Mouse (Mus musculus): ENCODE data around the gene Cebpb.

The Cebpb gene

GRCm38 (mm10) chr2:167722538-167722937 is 33.8 kb downstream of the Cebpb start:
- no peak for DNase-seq (ENCODE audit: low spot score)

- no peak for DNase-seq (ENCODE audit: low spot score)
These were observed 35.0 kb downstream of the Cebpb start for GRCm38 (mm10) chr2:167723589-167724206.

GRCm38 (mm10) chr2:167725879-167726278 is 37.2 kb downstream of the Cebpb start:
- no peak for DNase-seq (ENCODE audit: low spot score)

GRCm38 (mm10) chr2:167727161-167727560 is 38.4 kb downstream of the Cebpb start:
- peak; percentile 61 for DNase-seq (ENCODE audit: low spot score)

GRCm38 (mm10) chr2:167730036-167730435 is 41.3 kb downstream of the Cebpb start:
- DNase-seq (ENCODE audit: low spot score) = no peak

- no peak for DNase-seq (ENCODE audit: low spot score)
These were observed 42.4 kb downstream of the Cebpb start for GRCm38 (mm10) chr2:167731149-167731548.

DNA sequence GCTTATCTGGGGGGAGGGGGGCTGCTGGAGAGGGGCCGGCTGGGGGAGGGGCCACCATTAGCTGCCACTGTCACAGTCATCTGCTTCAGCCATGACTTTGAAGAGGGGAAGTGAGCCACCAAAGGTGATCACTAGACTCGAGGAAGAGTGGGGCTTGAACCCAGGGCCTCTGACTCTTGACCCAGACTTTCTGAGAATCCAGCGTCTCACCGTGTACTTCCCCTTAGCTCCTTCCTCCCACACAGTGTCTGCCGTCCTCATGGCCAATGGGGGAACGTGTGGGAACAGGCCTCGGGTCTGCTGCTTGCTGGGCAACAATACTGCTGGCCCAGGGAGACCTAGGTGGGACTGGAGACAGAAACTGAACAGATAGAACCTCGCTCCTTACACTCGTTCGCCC is 46.1 kb downstream of the Cebpb start:
- no peak for DNase-seq (ENCODE audit: low spot score)

DNA sequence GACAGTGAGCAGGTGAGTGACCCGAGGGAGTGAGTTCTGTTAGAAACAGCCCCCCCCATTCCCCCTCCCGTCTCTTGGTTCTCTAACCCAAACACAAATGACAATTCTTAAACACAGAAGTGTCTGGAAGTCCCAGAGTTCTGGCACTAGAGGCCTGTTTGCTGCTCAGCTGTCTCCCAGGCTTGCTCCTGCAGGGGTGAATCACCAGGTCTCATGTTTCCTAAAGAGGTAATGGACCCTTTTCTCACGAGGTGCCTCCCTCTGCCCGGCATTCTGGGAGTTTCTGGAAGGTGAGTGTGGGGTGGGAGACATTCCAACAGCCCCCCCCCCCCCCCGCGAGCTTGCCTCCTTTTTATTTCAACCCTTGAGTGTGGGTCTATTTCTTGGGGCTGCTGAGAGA is 50.3 kb downstream of the Cebpb start:
- no peak for DNase-seq (ENCODE audit: low spot score)

Measured in urinary bladder, postnatal 14 days (tissue).